Mouse (Mus musculus) mouse trophoblast stem cell (cell line): ENCODE measurements around the gene Parvg.

Experiments
- in situ Hi-C, 2 experiments: fragments of 300-500 bp; cut with MseI, MboI; formaldehyde crosslinking; loops; 2 replicates in 1 of 2; 3 replicates in 1 of 2; pipeline ENCODE4 v1.15.1; 2025

Gene Parvg

GRCm38 (mm10) chr15:84323966-84324869, at the start of gene Parvg:
Parvg (plus strand) TSS chr15:84324026.
- in situ Hi-C loops, result no loop called here

- in situ Hi-C loops, result no loop called here
Measured at GRCm38 (mm10) chr15:84276066-84276465, 47.8 kb upstream of the Parvg start.

DNA sequence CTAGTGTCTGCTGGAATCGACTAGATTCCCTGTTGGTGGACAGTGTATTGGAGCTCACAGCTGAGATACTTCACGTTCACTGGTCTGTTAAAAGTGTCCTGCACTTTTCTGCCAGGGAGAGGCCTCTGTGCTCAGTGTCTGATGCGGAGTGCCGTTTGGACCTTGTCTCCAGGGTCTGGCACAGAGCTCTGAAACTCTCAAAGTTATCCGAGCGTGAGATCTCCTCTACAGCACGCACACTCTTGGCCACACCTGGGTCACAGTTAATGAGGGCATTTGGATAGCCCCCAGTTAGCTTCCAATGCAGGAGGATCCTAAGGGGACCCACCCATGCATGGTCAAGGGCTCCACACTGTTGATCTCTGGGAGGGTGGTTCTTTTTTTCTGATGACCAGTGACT, 45.7 kb upstream of the Parvg start:
- in situ Hi-C loops, result no loop called here

GRCm38 (mm10) chr15:84278656-84279055, 45.2 kb upstream of the Parvg start:
- in situ Hi-C loops, result no loop called here

DNA sequence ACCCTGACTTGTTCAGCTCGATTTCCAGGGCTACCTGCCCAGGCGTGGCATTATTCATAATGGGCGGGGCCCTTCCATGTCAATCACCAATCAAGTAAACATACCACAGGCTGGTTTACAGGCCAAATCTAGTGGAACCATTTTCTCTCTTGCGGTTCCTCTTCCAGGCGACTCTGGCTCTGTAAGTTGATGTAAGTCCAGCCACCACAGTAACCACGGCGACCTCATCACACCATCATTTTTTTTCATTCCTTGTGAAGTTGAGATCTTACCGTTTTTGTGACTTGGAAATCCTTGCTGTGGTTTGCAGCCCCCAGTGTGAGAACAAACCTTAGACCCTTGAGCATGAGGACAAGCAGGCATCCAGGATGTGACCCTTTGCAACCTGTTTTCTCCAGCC, 43.5 kb upstream of the Parvg start:
- in situ Hi-C loops, result loop anchor here (5.0 to 10.0 kb wide), 2 partner anchors 332 to 334 kb away; no protein-coding TSS in a partner anchor

DNA sequence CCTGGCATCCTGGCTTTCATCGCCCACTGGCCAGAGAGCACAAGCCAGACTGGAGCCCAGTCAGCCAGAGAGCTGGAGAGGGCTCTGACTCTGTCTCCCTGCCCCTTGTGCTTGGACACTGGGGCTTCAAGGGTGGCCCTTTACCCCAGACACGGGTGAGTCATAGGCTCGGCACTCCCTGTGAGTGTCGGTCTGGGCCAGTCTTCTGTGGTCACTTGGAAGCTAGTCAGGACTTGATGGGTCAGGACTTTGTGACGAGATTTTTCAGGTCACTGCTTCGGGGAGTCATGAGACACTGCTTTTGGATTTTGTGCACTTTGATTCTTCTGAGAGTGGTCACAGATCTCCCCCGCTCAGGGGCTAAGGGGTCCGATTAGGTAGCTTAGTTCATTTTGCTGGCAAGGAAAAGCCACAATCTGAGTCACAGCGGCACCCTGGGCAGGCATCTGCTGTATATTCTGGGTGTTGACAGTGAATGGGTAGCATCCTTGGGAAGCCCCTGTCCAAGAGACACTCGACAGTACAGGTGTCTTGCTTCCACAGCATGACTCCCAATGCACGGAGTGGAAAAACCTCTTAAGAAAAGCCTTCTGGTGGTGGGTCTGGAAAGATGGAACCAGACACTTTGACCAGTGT, 43.0 kb upstream of the Parvg start:
- in situ Hi-C loops, result loop anchor here (5.0 to 10.0 kb wide), 2 partner anchors 331 to 334 kb away; no protein-coding TSS in a partner anchor

DNA sequence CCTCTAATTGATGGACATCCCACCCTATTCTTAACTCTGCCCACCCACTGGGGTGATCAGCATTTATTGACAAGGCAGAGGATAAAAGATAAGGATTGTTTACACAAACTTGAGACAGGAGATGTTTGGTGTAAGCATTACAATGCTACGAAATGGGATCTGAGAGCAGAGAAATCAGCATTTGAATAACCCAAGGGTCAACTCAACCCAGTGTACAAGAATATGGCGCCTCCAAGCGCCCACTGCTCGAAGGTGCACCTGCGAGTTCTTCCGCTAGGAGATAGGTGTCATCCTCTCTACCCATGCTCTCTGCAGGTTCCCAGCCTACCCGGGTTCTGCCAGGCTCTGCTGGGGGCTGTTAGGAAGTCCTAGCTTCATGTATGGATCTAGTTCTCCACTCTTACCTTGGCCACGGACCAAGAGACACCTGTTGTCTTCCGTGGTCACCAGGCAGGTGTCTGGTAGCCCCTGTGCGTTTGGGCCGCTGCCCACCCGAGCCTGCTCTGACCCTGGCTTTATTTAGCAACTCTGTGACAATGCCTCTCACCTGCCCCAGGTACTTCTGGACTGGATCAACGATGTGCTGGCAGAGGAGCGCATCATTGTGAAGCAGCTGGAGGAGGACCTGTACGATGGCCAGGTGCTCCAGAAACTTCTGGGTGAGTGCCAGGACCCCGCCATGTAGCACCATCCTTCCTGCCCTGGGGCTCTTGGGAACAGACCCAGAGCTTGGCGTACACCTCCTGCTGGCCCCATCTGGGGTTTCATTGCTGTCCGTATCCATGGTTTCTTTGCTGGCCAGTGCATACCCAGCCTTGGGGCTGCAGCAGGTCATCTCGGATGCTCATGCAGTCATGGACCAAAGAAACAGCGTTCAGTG, 41.4 kb upstream of the Parvg start:
- in situ Hi-C loops, result loop anchor here (5.0 to 10.0 kb wide), 2 partner anchors 330 to 332 kb away; no protein-coding TSS in a partner anchor

- in situ Hi-C loops, result loop anchor here (5.0 to 10.0 kb wide), 2 partner anchors 328 to 331 kb away; no protein-coding TSS in a partner anchor
Measured at GRCm38 (mm10) chr15:84284059-84284458, 39.8 kb upstream of the Parvg start.

- in situ Hi-C loops, result loop anchor here in 1 of 2 experiments (10.0 kb wide), 1 partner anchor 329 kb away; no protein-coding TSS in a partner anchor
Measured at GRCm38 (mm10) chr15:84285453-84285852, 38.4 kb upstream of the Parvg start.

- in situ Hi-C loops, result loop anchor here in 1 of 2 experiments (10.0 kb wide), 1 partner anchor 326 kb away; no protein-coding TSS in a partner anchor
Measured at GRCm38 (mm10) chr15:84288953-84289352, 34.9 kb upstream of the Parvg start.

DNA sequence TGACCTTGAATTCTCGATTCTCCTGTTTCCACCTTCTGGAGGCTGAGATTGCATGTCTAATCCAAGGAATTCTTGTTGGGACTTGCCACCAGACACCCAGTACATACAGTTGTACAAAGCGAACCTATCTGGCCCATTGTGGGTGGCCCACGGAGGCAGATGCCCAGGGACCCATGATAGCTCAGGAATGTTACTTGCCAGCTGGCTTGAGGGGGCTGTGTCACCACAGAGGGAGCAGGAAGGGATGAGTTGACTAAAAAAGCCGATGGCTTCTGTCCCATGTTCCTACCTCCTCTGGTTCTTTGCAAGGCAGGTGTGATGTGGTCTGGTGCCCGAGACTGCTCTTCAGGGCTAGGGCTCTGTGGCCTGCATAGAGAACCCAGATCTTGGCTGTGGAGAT, 32.7 kb upstream of the Parvg start:
- in situ Hi-C loops, result no loop called here

DNA sequence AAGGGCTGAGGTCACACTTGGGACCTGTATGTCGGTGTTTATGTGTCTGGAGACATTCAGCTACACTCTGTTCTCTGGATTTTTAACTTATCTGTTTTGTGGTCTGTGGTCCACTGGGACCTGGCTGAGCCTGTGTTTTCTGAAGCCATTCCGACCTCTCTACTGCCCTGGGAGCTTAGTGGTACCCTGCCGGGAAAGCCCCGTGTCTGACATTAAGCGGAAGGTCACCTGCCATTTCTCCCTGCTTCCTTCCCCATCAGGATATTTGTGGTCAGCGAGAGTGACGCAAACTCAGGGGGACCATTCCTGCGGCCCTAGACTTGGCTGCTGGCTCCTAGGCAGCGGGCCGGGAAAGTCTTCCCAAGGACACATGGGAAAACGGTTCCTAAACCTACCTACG, 30.2 kb upstream of the Parvg start:
- in situ Hi-C loops, result no loop called here

- in situ Hi-C loops, result no loop called here
Measured at GRCm38 (mm10) chr15:84294391-84294790, 29.4 kb upstream of the Parvg start.

GRCm38 (mm10) chr15:84295225-84295624, 28.6 kb upstream of the Parvg start:
- in situ Hi-C loops, result no loop called here

- in situ Hi-C loops, result no loop called here
Measured at GRCm38 (mm10) chr15:84297454-84297853, 26.4 kb upstream of the Parvg start.

GRCm38 (mm10) chr15:84298804-84299370, 24.9 kb upstream of the Parvg start:
- in situ Hi-C loops, result no loop called here

GRCm38 (mm10) chr15:84299662-84300333, 24.0 kb upstream of the Parvg start:
- in situ Hi-C loops, result no loop called here

- in situ Hi-C loops, result no loop called here
Measured at GRCm38 (mm10) chr15:84300591-84300990, 23.2 kb upstream of the Parvg start.

- in situ Hi-C loops, result no loop called here
Measured at GRCm38 (mm10) chr15:84301026-84301425, 22.8 kb upstream of the Parvg start.

DNA sequence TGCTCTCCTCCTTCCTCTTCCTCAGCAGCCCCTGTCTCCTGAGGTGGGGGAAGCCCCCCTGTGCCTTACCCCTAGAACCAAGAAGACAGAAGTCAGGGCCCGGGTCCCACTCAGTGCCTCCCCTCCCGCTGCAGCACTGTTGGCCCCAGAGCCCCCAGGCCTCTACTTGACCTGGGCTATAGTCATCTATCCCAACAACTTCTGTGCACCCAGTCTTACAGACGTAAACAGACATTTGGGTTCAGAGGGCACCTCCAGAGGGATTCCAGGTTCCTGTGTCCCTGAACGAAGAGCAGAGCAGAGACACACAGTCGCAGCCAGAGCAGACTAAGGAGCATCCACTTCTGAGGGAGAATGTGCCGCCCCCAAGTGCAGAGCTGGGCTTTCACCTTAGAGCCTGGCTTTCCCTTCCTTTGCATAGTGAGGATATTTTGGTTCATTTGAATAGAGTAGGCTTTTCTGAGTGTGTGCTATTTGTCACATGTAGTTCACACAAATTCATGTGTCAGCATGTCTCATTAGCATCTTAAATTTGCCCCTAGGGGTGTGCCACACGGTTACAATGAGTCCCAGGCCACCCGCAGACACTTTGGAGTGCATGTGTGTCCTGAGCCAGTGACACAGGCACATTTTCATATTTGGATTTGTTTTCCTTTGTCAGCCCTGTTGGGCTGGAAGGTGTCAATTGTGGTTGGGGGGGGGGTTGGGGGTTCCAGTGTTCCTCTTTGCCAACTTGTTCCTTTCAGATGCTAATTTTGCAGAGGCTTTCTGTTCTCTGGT, 22.0 kb upstream of the Parvg start:
- in situ Hi-C loops, result no loop called here
